Mouse (Mus musculus): ENCODE results near the gene Acsl6. TPM values are rescaled to one million over a fixed set of nuclear protein-coding genes. Genes with fewer than 3 reads are reported as not detected.
"Not testable (repeated sequence)": the region's sequence is repeated elsewhere in the genome, so short reads cannot be mapped to it uniquely, and the experiment has no call there.

Acsl6 gene
- polyA plus RNA-seq, 1 experiment from 2014 or later, result 1.5 TPM

- Histone ChIP-seq H3K9me3 (ENCODE audit: control insufficient read depth, low read length) (no peaks in the 10 kb centered on the region), H3K4me2 (ENCODE audit: low read depth, low read length) (no peak overlapping the region), H3K4me1 (ENCODE audit: control insufficient read depth, insufficient read depth, low read length) (no peaks in the 10 kb centered on the region), H3K27ac (ENCODE audit: low read length) (no peak overlapping the region), H3K27me3 (replicated peaks; ENCODE audit: control insufficient read depth, insufficient read depth, low read length) (no peaks in the 10 kb centered on the region), H3K4me3 (ENCODE audit: low read length) (no peak overlapping the region), H3K9ac (ENCODE audit: low read depth, low read length) (no peak overlapping the region), H3K36me3 (ENCODE audit: control insufficient read depth, insufficient read depth, low read length) (no peaks in the 10 kb centered on the region)
- no peak for ATAC-seq
- 52% methylated on average over 15 of the region's 15 CpGs for WGBS
Measured at GRCm38 (mm10) chr11:54354595-54355563, 51.3 kb downstream of the Acsl6 start.

GRCm38 (mm10) chr11:54355564-54355955 lies 52.0 kb downstream of the Acsl6 start:
- Histone ChIP-seq H3K4me1 (ENCODE audit: control insufficient read depth, insufficient read depth, low read length) (no peaks in the 10 kb centered on the region), H3K27ac (ENCODE audit: low read length) (no peak overlapping the region), H3K4me3 (ENCODE audit: low read length) (no peak overlapping the region), H3K27me3 (replicated peaks; ENCODE audit: control insufficient read depth, insufficient read depth, low read length) (no peaks in the 10 kb centered on the region), H3K36me3 (ENCODE audit: control insufficient read depth, insufficient read depth, low read length) (no peaks in the 10 kb centered on the region), H3K9me3 (ENCODE audit: control insufficient read depth, low read length) (no peaks in the 10 kb centered on the region), H3K9ac (ENCODE audit: low read depth, low read length) (no peak overlapping the region), H3K4me2 (ENCODE audit: low read depth, low read length) (no peak overlapping the region)
- WGBS, result 68% methylated on average over 7 of the region's 7 CpGs
- ATAC-seq, result no peak

- no peaks in the 10 kb centered on the region for H3K27me3 ChIP-seq (replicated peaks; ENCODE audit: control insufficient read depth, insufficient read depth, low read length)
- no peaks in the 10 kb centered on the region for H3K36me3 ChIP-seq (ENCODE audit: control insufficient read depth, insufficient read depth, low read length)
- H3K9me3 ChIP-seq (ENCODE audit: control insufficient read depth, low read length), result no peaks in the 10 kb centered on the region
- 59% methylated on average over 4 of the region's 4 CpGs for WGBS
- no peak overlapping the region for H3K27ac ChIP-seq (ENCODE audit: low read length)
- H3K4me3 ChIP-seq (ENCODE audit: low read length), result no peak overlapping the region
- H3K4me1 ChIP-seq (ENCODE audit: control insufficient read depth, insufficient read depth, low read length), result no peaks in the 10 kb centered on the region
- H3K4me2 ChIP-seq (ENCODE audit: low read depth, low read length), result no peak overlapping the region
- no peak for ATAC-seq
- no peak overlapping the region for H3K9ac ChIP-seq (ENCODE audit: low read depth, low read length)
Measured at GRCm38 (mm10) chr11:54356676-54357075, 53.1 kb downstream of the Acsl6 start.

- no peak for ATAC-seq
- Histone ChIP-seq H3K4me1 (ENCODE audit: control insufficient read depth, insufficient read depth, low read length) (no peaks in the 10 kb centered on the region), H3K9me3 (ENCODE audit: control insufficient read depth, low read length) (no peaks in the 10 kb centered on the region), H3K4me2 (ENCODE audit: low read depth, low read length) (no peak overlapping the region), H3K27ac (ENCODE audit: low read length) (no peak overlapping the region), H3K4me3 (ENCODE audit: low read length) (no peak overlapping the region), H3K36me3 (ENCODE audit: control insufficient read depth, insufficient read depth, low read length) (no peaks in the 10 kb centered on the region), H3K27me3 (replicated peaks; ENCODE audit: control insufficient read depth, insufficient read depth, low read length) (no peaks in the 10 kb centered on the region), H3K9ac (ENCODE audit: low read depth, low read length) (no peak overlapping the region)
Measured at GRCm38 (mm10) chr11:54372553-54372952, 69.0 kb downstream of the Acsl6 start.

- Histone ChIP-seq H3K9ac (ENCODE audit: low read depth, low read length) (no peak overlapping the region), H3K9me3 (ENCODE audit: control insufficient read depth, low read length) (no peaks in the 10 kb centered on the region)
- WGBS, result 46% methylated on average over 8 of the region's 8 CpGs
Measured at GRCm38 (mm10) chr11:54390386-54390785, 86.8 kb downstream of the Acsl6 start.

GRCm38 (mm10) chr11:54391326-54391725 lies 87.7 kb downstream of the Acsl6 start:
- Histone ChIP-seq H3K9me3 (ENCODE audit: control insufficient read depth, low read length) (no peaks in the 10 kb centered on the region), H3K4me1 (ENCODE audit: control insufficient read depth, insufficient read depth, low read length) (no peaks in the 10 kb centered on the region), H3K36me3 (ENCODE audit: control insufficient read depth, insufficient read depth, low read length) (no peaks in the 10 kb centered on the region), H3K27ac (ENCODE audit: low read length) (no peak overlapping the region), H3K9ac (ENCODE audit: low read depth, low read length) (no peak overlapping the region), H3K27me3 (replicated peaks; ENCODE audit: control insufficient read depth, insufficient read depth, low read length) (no peaks in the 10 kb centered on the region), H3K4me3 (ENCODE audit: low read length) (no peak overlapping the region), H3K4me2 (ENCODE audit: low read depth, low read length) (no peak overlapping the region)
- WGBS, result 88% methylated on average over 4 of the region's 4 CpGs
- no peak for ATAC-seq

More at GRCm38 (mm10) chr11:54390386-54390785, 86.8 kb downstream of the Acsl6 start:
- Histone ChIP-seq H3K4me2 (ENCODE audit: low read depth, low read length) (no peak overlapping the region), H3K27ac (ENCODE audit: low read length) (no peak overlapping the region), H3K36me3 (ENCODE audit: control insufficient read depth, insufficient read depth, low read length) (no peaks in the 10 kb centered on the region), H3K27me3 (replicated peaks; ENCODE audit: control insufficient read depth, insufficient read depth, low read length) (no peaks in the 10 kb centered on the region), H3K4me1 (ENCODE audit: control insufficient read depth, insufficient read depth, low read length) (no peaks in the 10 kb centered on the region), H3K4me3 (ENCODE audit: low read length) (no peak overlapping the region)
- ATAC-seq, result no peak

GRCm38 (mm10) chr11:54396686-54397085 lies 93.1 kb downstream of the Acsl6 start:
- no peaks in the 10 kb centered on the region for H3K4me1 ChIP-seq (ENCODE audit: control insufficient read depth, insufficient read depth, low read length)

GRCm38 (mm10) chr11:54398058-54398457 lies 94.5 kb downstream of the Acsl6 start:
- no peaks in the 10 kb centered on the region for H3K4me1 ChIP-seq (ENCODE audit: control insufficient read depth, insufficient read depth, low read length)
- H3K27me3 ChIP-seq (replicated peaks; ENCODE audit: control insufficient read depth, insufficient read depth, low read length), result no peaks in the 10 kb centered on the region
- no peaks in the 10 kb centered on the region for H3K36me3 ChIP-seq (ENCODE audit: control insufficient read depth, insufficient read depth, low read length)
- H3K4me2 ChIP-seq (ENCODE audit: low read depth, low read length), result no peak overlapping the region
- H3K9me3 ChIP-seq (ENCODE audit: control insufficient read depth, low read length), result no peaks in the 10 kb centered on the region
- no peak overlapping the region for H3K9ac ChIP-seq (ENCODE audit: low read depth, low read length)
- H3K27ac ChIP-seq (ENCODE audit: low read length), result no peak overlapping the region
- 52% methylated on average over 4 of the region's 4 CpGs for WGBS
- ATAC-seq, result no peak
- H3K4me3 ChIP-seq (ENCODE audit: low read length), result no peak overlapping the region

More at GRCm38 (mm10) chr11:54396686-54397085, 93.1 kb downstream of the Acsl6 start:
- 77% methylated on average over 1 of the region's 1 CpGs for WGBS
- no peak overlapping the region for H3K4me3 ChIP-seq (ENCODE audit: low read length)
- no peaks in the 10 kb centered on the region for H3K27me3 ChIP-seq (replicated peaks; ENCODE audit: control insufficient read depth, insufficient read depth, low read length)
- no peak for ATAC-seq
- H3K9ac ChIP-seq (ENCODE audit: low read depth, low read length), result no peak overlapping the region
- no peak overlapping the region for H3K4me2 ChIP-seq (ENCODE audit: low read depth, low read length)
- H3K36me3 ChIP-seq (ENCODE audit: control insufficient read depth, insufficient read depth, low read length), result no peaks in the 10 kb centered on the region
- no peak overlapping the region for H3K27ac ChIP-seq (ENCODE audit: low read length)
- H3K9me3 ChIP-seq (ENCODE audit: control insufficient read depth, low read length), result no peaks in the 10 kb centered on the region

GRCm38 (mm10) chr11:54400803-54401202 lies 97.2 kb downstream of the Acsl6 start:
- 94% methylated on average over 20 of the region's 20 CpGs for WGBS
- H3K4me2 ChIP-seq (ENCODE audit: low read depth, low read length); ATAC-seq; H3K27me3 ChIP-seq (replicated peaks; ENCODE audit: control insufficient read depth, insufficient read depth, low read length); H3K9me3 ChIP-seq (ENCODE audit: control insufficient read depth, low read length); H3K27ac ChIP-seq (ENCODE audit: low read length); H3K9ac ChIP-seq (ENCODE audit: low read depth, low read length); H3K4me1 ChIP-seq (ENCODE audit: control insufficient read depth, insufficient read depth, low read length); H3K4me3 ChIP-seq (ENCODE audit: low read length); H3K36me3 ChIP-seq (ENCODE audit: control insufficient read depth, insufficient read depth, low read length): not testable (repeated sequence)
